Mouse (Mus musculus): ENCODE measurements around the gene Nup93.

Nup93 gene

DNA sequence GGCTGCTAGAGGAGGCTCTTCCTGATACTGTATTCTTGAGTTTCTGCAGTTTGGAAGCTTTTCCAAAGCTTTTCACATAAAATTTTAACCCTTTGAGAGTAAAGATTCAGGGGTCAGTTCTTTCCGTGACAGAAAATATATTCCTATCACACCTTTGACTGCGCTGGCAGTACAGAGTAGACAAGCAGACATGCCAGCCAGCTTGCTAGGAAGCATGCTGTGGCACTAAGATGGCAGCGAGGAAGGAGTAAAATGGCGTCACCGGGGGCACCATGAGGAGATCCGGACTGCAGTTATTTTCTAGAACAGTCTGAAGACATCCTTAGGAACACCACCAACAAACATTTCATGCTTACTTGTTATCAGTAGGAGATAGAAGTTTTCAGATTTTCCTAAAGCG is 55.9 kb downstream of the Nup93 start:
- DNase-seq, result no peak

DNA sequence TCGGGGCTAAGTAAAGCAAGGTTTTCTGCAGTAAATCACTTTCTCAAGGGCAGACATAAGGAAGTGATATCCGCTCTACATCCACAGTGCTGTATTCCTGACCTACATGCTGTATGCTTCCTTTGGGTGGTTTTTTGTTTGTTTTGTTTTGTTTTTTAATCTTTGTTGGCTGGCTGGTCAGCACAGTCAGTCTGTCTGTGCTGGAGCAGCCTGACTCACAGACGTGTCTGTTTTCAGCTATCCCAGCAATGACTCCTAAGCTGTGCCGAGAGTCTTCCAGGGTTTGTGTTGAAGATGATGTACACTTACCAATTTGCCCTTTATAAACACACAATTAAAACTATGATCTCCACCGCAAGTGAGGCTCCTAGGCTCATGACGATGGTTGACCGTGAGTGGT is 56.7 kb downstream of the Nup93 start:
- DNase-seq, result no peak

DNA sequence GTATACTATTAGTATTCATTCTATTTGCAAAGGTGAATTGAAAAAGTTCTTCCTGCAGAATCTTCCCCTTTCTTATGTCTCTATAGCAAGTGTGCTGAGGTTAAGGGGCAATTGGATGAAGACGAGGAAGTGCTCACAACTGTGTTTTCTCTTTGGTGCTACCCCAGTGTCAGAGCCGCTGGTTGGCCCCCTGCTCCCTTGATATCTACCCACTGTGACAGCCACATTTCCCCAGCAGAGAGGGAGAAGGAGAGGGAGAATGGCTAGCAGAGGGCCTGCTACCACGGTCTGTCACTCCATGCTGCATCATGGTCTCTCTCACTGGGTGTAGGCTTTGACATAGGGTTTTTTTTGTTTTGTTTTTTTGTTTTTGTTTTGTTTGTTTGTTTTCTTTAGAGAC is 58.2 kb downstream of the Nup93 start:
- DNase-seq, result no peak

DNA sequence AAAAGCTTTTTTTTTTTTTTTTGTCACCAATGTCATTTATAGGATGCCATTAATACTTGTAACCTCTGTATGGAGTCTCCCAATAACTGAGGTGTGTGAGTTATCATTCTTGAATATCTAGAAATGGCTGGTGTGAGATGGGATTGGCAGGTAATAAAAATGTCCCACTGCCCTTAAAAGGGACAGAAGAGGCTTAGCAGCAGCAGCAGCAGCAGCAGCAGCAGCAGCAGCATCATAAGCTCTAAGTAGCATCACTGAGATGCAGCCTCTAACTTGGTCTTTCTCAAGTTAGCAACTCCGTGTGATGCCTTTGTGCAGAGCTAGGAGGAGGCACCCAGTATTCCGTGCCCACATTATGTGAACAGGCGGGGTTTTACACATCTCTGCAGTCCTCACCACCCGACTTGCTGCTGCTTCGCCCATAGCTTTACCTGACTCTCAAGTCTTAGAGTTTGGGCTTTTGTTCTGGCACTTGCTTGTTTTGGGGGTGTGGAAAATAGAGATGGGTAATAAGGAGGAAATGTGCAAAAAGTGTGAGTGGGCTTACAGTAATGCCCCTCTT is 59.0 kb downstream of the Nup93 start:
- no peak for DNase-seq

DNA sequence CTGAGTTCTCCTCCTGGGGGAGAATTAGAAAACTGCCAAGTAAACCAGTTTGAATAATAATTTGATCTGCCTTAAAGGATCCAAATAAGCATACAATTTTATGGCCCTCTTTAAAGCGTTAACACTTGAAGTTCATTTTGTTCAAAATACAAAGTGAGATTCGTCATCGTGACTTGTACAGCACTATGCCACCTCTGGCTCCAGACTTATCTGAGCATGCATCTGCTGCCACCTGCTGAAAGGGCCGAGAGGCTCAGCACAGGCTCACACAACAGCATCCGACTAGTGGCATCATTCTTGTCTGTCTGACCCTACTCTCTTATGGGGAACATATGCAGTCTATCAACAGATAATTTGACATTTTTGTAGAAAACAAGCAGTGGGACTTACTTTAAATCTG is 59.7 kb downstream of the Nup93 start:
- DNase-seq, result no peak

DNA sequence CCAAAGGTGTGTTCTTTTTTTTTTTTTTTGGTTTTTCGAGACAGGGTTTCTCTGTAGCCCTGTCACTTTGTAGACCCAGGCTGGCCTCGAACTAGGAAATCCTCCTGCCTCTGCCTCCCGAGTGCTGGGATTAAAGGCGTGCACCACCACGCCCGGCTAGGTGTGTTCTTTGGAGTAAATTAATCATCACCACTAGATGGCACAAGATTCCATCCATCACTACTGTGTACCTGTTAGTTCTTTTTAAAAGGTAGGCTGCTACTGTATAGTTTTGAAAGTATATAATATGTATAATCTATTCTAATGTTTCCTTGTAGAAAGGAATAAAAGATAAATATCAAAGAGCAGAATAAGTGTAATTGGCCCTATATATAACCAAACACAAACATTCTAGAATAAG is 63.9 kb downstream of the Nup93 start:
- DNase-seq, result no peak

DNA sequence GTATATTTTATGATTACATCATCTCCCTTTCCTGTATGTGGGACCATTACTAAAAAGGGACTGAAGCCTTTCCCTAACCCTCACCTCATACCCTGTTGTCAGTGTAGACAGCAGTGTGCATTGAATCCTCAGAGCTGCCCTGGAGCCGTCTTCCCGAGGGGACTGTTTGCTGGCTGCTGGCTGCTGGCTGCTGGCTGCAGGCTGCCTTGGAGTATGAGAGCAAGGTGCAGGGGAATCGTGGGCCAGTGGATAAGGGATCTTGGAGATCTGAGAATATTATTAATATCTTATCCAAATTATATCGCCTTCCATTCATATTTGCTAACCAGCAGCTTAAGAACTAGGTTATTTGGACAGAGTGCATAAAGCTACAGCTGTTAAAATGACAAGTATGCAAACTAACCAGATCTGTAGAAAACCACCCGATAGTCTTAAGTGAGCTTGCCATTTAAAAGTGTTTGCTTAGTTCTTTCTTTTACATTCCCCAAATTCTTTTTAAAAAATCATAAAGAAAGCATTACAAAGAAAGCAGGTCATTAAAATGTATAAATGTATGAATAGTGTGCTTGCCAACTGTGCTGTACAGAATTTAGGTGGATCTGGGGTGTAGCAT is 65.7 kb downstream of the Nup93 start:
- DNase-seq, result no peak

DNA sequence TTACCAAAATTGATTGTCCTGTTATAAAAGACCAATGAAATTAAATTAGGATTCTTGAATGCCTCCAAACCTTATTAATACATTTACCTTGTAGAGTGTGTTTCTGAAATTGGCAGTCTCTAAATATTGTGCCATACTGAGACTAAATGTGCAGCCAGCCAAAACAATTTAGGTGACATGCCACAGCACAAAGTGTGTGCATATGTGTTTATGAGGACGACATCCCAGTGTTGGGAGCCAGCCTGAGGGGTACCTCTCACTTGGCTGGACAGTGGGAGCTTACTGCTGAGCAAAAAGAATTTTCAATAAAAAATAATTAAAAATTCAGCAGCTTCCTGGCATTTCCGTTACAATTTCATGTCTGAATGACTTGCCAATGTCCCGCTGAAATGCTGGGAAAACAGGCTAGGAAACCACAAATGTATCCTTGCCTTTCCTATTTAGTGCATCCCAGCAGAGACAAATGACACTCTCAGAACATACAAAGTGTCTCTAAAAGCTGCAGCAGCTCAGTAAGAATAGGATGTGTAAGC is 68.2 kb downstream of the Nup93 start:
- DNase-seq, result no peak

DNA sequence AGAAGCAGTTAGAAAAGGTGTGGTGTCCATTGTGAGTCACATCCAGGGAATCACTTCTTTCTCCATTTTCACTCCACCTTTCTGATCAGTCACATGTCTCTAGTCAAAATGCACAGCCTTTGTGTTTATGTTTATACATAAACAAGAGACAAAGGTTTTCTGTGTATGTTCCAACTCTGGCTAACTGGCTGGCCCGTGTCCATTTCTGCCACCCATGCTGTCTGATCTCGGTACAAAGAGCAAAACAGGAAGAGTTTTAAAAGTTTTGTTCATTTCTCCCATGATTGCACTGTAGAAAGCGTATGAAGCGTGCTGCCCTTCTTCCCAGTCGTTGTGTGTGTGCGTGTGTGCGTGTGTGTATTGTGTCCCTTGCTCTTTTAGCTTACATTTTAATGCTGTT is 69.8 kb downstream of the Nup93 start:
- DNase-seq, result no peak

DNA sequence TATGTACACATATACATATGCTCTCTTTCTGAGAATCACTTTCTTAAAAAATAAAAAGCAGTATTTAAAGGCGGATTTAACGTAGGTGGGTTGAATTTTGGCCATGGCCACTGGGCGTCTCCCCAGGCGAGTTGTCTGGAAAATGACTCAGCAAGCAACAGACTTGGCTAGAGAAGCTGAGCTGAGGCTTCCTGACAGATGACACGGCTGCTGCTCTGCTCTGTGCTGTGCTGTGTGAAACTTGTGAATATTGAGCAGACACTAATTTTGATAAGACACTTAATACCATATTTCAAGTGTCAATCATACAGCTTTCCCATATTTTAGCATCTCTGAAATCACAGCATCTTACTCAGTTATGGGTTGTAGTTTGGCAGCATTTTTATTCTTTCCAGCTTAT is 76.2 kb downstream of the Nup93 start:
- no peak for DNase-seq

DNA sequence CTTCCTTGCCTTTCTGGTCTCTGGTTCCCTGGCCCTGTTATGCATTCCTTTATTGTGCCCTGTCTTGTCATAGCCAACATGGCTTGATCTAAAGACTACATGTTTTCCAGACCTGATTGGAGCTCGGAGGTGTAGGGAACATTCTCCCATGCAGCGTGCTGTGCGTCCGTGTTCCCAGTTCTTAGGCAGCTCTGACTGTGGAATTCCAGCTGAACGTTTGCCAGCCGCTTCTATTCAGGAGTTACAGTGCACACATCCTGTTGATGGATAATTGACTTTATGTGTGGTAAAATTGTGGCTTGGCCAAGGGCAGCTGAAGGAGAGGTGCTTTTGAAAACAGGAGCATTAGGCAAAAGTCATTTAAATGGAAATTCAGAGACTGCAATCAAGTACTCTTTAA is 77.7 kb downstream of the Nup93 start:
- no peak for DNase-seq

DNA sequence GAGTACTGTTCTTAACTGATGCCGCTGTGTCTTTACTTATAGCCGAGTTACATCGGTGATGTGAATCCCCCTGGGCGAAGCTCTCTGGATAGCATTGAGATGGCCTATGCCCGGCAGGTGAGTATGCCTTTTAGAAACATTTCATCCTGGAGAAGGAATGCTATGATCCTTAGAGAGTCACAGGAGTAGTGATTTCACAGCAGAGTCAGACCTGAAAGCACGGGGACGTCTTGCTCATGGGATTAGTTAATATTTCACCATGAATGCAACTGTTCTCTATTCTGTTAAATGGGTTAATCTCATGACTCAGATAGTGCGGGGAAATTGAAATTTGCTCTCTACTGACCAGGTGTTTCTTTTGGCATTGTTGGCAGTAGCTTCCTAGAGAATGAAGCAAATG is 78.3 kb downstream of the Nup93 start:
- DNase-seq, result no peak

DNA sequence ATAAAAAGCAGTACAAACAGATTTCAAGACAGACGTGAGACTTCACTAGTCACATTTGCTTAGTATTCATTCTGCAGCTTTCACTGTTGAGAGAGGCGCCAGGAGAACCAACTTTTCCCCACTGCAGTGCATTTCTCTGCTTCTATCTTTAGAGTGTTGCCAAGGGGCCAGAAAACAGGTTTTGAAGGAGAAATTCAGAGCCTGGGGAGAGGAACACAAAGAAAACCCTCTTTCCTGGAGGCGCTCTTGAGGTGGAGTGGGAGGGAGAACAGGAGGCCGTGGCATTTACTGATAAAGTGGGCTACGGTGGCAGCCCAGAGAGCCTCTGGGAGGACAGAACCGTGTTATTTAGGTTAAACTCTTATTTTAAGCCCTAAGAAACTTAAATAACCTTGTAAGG is 81.3 kb downstream of the Nup93 start:
- DNase-seq, result no peak

DNA sequence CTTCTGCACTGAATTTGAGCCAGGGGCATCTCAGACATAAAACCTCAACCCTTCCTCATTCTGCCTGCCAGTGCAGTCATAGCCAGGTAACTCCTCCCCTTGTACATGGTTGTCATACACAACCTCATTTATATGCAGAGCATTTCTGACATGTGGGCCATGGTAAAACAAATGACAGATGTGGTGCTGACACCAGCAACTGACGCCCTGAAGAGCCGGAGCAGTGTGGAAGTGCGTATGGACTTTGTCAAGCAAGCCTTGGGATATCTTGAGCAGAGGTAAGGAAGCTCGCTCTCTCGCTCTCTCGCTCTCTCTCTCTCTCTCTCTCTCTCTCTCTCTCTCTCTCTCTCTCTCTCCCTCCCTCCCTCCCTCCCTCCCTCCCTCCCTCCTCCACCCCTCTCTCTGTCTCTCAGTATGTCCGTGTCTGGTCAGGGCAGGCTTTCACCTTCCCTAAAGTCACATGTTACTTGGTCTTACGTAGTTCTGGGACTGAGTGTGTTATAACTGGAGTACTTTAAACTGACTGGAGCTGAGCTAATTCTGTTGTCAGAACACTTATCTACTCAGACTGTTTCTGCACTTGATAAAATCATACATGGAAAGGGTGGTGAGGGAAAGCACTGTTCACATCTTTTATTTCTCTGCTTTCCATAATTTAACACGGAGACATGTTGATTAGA is 82.1 kb downstream of the Nup93 start:
- no peak for DNase-seq

DNA sequence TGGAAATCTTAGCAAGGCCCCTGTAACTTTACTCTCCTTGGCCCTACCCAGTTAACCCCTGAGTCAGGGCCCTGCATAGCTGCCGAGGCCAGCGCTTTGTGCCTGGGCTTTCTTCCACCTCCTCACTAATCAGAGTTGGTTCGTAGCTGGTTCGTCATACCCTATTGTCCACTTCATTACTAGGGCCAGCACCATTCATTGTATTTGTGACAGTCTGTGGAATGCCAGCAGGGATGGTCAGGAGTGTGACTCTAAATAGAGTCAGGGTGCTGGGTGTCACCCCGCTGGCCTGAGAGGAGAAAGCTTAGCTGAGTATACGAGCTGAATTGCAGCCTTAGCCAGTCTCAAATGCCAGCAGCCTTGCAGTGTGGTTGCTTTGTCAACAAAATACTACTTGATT is 82.7 kb downstream of the Nup93 start:
- no peak for DNase-seq

DNA sequence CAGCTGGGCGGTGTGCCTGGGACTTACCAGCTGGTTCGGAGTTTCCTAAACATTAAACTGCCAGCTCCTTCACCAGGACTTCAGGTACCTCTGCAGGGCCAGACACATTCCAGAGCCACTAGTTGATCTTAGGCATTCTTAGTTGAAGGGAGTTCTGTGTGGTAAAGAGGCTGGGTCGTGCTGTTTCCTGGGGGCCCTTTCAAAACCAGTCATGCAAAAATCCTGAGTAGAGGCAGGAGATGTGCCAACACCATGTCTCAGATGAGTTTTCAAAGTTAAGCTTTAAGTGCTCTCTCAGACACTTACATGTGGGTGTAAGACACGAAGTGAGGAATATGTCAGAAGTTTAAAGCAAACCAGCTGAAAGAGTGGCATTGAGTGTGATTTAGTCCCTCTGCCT is 86.4 kb downstream of the Nup93 start:
- no peak for DNase-seq

DNA sequence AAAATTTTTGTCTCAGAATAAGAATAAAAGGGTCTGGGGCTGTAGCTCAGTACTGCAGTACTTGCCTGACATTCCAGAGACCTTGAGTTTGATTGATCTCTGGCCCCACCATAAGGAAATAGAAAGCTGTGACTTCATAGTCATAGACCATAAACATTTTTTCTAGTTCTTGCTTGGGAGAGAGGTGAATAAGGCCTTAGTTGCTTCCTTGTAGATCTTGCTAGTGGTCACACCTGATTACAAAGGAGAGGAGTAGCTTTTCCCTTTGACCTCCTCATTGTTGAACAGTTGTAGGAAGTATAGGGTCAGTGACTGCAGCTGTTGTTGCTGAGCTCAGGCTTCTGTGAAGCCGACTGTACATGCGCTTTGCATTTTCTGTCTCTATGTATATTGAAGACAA is 90.0 kb downstream of the Nup93 start:
- no peak for DNase-seq

DNA sequence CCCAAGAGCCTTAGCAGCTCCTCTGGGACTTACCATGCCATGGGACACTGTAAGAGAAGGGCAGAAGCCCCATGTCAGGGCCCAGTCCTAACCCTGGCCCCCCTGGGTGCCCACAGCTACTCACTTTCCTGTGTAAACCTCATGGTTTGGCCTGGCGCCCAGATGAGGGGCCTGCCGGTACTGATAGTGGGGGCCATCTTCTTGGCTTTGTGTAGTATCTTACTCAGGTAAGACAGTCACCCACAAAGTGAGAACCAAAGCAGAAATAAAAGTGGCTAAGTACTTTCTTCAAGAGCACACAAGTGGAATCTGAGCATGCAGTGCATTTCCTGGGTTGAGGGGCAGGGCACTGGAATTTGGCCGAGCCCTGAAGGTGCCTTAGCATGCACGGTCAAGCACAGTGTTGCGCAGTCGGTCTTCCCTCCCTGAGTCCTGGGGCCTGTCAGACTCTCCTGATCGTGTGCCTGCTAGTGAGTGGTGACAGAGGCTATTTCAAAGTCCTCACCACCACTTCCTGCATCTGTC is 92.7 kb downstream of the Nup93 start:
- peak; percentile 62 for DNase-seq

DNA sequence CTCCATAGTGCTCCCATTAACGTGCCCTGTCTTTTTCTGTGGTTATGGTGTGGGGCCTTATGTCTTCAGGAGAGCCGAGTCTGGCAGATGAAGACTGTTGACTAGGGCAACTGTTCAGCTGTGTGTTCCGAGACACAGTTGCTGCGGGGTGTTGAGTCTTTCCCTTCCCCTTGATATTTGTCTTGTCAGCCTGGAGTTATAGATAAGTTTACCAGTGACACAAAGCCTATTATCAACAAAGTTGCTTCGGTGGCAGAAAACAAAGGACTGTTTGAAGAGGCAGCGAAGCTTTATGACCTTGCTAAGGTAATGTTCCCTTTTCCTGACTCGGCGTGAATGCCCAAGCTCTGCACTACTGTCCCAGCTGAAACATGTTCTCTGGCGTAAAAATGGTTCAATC is 93.3 kb downstream of the Nup93 start:
- no peak for DNase-seq

DNA sequence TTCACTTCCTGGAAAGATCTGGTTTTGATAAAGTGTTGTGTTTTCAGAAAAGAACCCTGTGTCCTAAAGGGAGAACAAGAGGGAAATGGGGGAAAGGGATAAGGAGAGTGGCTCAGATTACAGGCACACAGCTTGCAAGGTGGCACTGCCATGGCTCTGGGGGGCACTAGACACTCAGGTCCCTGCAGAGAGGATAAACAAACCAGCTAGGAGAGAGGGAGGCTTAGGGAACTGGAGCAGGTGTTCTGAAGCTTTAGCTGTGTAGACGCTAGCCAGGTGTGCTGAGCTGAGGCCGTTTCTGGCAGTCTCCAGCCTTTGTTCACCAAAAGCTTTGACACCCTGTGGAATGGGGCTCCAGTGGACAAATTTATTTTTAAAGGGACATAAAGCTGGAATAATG is 99.7 kb downstream of the Nup93 start:
- no peak for DNase-seq

DNA sequence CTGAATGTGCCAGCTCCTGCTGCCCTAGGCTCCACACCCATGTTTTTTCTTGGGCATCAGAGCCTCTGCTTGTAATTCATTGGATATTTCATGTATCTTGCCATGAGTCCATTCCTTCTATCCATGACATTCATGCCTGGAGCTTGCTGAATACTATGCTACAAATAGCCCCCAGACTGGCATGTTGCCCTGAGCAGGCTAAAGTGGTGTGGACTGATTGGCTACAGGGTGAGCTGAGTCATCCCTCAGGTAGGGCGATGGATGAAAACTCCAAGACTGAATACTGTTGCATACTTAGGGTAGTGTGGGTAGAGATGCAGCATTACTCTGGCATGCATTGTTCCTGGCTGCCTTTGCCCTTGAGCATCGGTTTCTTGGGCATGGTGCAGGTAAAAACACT is 102.9 kb downstream of the Nup93 start:
- no peak for DNase-seq

DNA sequence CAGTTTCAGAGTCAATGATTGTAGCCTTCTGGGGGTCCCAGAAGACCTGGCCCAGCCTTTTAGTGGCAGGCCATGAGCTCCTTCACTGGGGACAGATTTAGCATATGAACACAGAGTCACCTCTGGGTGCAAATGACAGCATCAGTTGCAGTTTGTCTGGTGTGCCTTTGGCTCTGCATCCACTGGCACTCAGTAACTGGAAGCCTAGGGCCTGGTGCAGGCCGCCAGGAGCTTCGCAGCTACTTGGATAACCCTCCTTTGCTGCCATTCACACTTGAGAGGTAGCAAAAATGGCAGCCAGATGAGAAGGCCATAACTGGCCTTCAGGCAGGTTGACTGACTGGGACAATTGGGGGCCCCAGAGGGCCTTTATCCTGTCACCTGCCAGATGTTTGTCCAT is 103.3 kb downstream of the Nup93 start:
- no peak for DNase-seq

DNA sequence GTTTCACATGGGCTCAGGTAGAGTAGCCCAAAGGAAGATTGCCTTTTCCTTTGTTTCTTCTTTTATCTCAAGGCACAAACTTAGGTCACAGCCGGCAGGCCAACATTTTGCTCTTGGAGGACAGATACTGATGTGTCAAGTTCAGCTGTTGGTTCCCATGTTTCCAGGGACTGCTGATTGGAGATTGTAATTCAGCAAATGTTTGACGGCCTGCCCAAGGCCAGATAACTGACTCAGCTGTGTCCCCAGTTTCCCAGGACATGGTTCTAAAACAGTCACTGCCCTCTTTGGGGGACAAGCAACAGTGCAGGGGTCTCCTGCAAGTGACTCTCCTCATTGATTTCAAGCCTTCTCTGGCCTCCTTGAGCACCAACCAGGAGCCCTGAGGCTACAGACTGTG is 105.7 kb downstream of the Nup93 start:
- no peak for DNase-seq

DNA sequence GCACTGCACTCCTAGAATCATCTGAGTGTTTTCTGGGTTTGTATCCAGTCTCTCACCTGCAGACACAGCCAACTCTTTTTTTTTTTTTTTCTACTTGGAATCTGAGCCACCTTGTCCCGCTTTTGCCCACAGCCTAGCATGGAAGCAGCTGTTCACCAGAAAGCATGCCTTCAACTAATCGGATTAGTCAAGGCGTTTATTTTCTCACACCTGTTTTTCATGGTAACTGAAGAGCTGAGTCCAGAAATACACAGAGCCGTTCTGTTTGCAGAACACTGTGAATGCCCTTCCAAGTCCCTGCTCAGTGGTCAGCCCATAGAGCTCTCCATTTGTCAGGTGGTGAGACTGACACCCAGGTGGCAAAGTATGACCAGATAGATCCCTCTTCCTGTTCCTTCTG is 107.7 kb downstream of the Nup93 start:
- DNase-seq, result no peak
